Mouse (Mus musculus) stomach, postnatal 0 days (tissue): ENCODE data around the gene Grb7.

Source experiments
- CTCF ChIP-seq: IDR thresholded peaks from 2 replicates; pipeline ENCODE4 v1.5.1; 2016; ENCODE audit warnings: antibody characterized with exemption, low read depth, mild to moderate bottlenecking, moderate library complexity
- EP300 ChIP-seq: optimal IDR thresholded peaks from 2 replicates; pipeline ENCODE3; 2016; ENCODE audit warnings: antibody characterized with exemption

DNA sequence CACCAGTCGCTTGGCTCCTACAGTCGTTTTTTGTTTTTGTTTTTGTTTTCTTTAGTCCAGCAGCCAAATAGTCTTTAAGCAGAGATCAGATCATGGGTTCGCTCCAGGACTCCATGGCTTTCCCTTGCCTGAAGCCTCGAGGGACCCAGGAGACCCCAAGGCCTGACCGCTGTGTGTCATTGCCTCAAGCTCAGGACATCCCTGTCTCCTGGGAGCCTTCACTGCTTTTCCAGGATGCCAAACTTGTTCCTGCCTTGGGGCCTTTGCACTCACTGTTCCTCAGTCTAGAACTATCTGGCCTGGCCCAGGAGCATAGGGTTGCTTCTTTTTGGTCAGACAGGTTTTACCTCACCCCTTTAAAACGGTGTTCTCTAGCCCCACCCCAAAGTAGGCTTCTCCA is 39.6 kb upstream of the Grb7 start:
- TF ChIP-seq CTCF = no peak
- TF ChIP-seq EP300 = no peak
